Mouse (Mus musculus) megakaryocyte progenitor cell, adult 5-6 weeks (primary cell): ENCODE results near the gene Bpifa5. TPM values are rescaled to one million over a fixed set of nuclear protein-coding genes. Genes with fewer than 3 reads are reported as not detected.

Experiments used
- ATAC-seq: replicated peaks from 2 replicates; pipeline ENCODE4 v1.8.0; 2016; ENCODE audit warnings: mild to moderate bottlenecking, moderate TSS enrichment, inconsistent platforms; ENCODE audit not compliant: poor library complexity
- total RNA-seq, 2 experiments: library from RNA; stranded (forward) in 1 of 2; stranded (reverse) in 1 of 2; fragments of 157-497, 149-512 nt in 1 of 2; fragments of 200-1000 nt in 1 of 2; gene quantifications; 2 replicates each; pipeline versions ENCODE4 v1.2.3 to v1.2.4; 2015 to 2017

Bpifa5 gene
- total RNA-seq, 2 experiments from 2014 or later, result not detected

- ATAC-seq, result no peak
Measured at GRCm38 (mm10) chr2:154204630-154205029, 42.2 kb downstream of the Bpifa5 start.

- ATAC-seq, result peak; percentile 81
Measured at GRCm38 (mm10) chr2:154206908-154207307, 44.5 kb downstream of the Bpifa5 start.

- ATAC-seq, result peak; percentile 65
Measured at GRCm38 (mm10) chr2:154209112-154209511, 46.7 kb downstream of the Bpifa5 start.

- no peak for ATAC-seq
Measured at GRCm38 (mm10) chr2:154211121-154211520, 48.7 kb downstream of the Bpifa5 start.

- no peak for ATAC-seq
Measured at GRCm38 (mm10) chr2:154211881-154212280, 49.5 kb downstream of the Bpifa5 start.

GRCm38 (mm10) chr2:154215191-154215590, 52.8 kb downstream of the Bpifa5 start:
- ATAC-seq, result peak; percentile 86

Other genes starting within 250 kb of the Bpifa5 start
- not detected in 2 replicates for gene Bpifb3, start 244.4 kb upstream of the Bpifa5 start, total RNA-seq (2015)
- gene Bpifb3, start 244.4 kb upstream of the Bpifa5 start, total RNA-seq (2017), result not detected in 2 replicates
- gene Bpifb4, start 224.4 kb upstream of the Bpifa5 start, total RNA-seq (2015), result not detected in 2 replicates
- gene Bpifb4, start 224.4 kb upstream of the Bpifa5 start, total RNA-seq (2017), result not detected in 2 replicates
- not detected in 2 replicates for gene Bpifa6, start 187.7 kb upstream of the Bpifa5 start, total RNA-seq (2015)
- not detected in 2 replicates for gene Bpifa6, start 187.7 kb upstream of the Bpifa5 start, total RNA-seq (2017)
- gene Bpifa2, start 154.3 kb upstream of the Bpifa5 start, total RNA-seq (2015), result not detected in 2 replicates
- gene Bpifa2, start 154.3 kb upstream of the Bpifa5 start, total RNA-seq (2017), result not detected in 2 replicates
- gene Bpifa3, start 32.3 kb upstream of the Bpifa5 start, total RNA-seq (2015), result not detected in 2 replicates
- not detected in 2 replicates for gene Bpifa3, start 32.3 kb upstream of the Bpifa5 start, total RNA-seq (2017)
- not detected in 2 replicates for gene Bpifa1, start 19.7 kb upstream of the Bpifa5 start, total RNA-seq (2015)
- not detected in 2 replicates for gene Bpifa1, start 19.7 kb upstream of the Bpifa5 start, total RNA-seq (2017)
- gene Bpifb1, start 28.2 kb downstream of the Bpifa5 start, total RNA-seq (2015), result not detected in 2 replicates
- not detected in 2 replicates for gene Bpifb1, start 28.2 kb downstream of the Bpifa5 start, total RNA-seq (2017)
- gene Bpifb5, start 61.1 kb downstream of the Bpifa5 start, total RNA-seq (2015), result not detected in 2 replicates
- 0.42 TPM in 1 of 2 replicates, not detected in the other for gene Bpifb5, start 61.1 kb downstream of the Bpifa5 start, total RNA-seq (2017)
- gene Bpifb9a, start 95.2 kb downstream of the Bpifa5 start, total RNA-seq (2015), result not detected in 2 replicates
- not detected in 2 replicates for gene Bpifb9a, start 95.2 kb downstream of the Bpifa5 start, total RNA-seq (2017)
- not detected in 2 replicates for gene Bpifb9b, start 144.6 kb downstream of the Bpifa5 start, total RNA-seq (2015)
- gene Bpifb9b, start 144.6 kb downstream of the Bpifa5 start, total RNA-seq (2017), result not detected in 2 replicates
- gene Cdk5rap1, start 210.4 kb downstream of the Bpifa5 start, total RNA-seq (2015), result 12.3 and 15.8 TPM in 2 replicates
- gene Cdk5rap1, start 210.4 kb downstream of the Bpifa5 start, total RNA-seq (2017), result 13.8 and 16.4 TPM in 2 replicates
- not detected in 2 replicates for gene Snta1, start 245.5 kb downstream of the Bpifa5 start, total RNA-seq (2015)
- gene Snta1, start 245.5 kb downstream of the Bpifa5 start, total RNA-seq (2017), result 0.12 and 0.24 TPM in 2 replicates